Mouse (Mus musculus): Measurements from ENCODE around the gene Smad9. TPM values are rescaled to one million over a fixed set of nuclear protein-coding genes. Genes with fewer than 3 reads are reported as not detected.
"Not testable (repeated sequence)": the region's sequence is repeated elsewhere in the genome, so short reads cannot be mapped to it uniquely, and the experiment has no call there.

The Smad9 gene
- polyA plus RNA-seq, 1 experiment from 2014 or later, result 0.19 TPM

DNA sequence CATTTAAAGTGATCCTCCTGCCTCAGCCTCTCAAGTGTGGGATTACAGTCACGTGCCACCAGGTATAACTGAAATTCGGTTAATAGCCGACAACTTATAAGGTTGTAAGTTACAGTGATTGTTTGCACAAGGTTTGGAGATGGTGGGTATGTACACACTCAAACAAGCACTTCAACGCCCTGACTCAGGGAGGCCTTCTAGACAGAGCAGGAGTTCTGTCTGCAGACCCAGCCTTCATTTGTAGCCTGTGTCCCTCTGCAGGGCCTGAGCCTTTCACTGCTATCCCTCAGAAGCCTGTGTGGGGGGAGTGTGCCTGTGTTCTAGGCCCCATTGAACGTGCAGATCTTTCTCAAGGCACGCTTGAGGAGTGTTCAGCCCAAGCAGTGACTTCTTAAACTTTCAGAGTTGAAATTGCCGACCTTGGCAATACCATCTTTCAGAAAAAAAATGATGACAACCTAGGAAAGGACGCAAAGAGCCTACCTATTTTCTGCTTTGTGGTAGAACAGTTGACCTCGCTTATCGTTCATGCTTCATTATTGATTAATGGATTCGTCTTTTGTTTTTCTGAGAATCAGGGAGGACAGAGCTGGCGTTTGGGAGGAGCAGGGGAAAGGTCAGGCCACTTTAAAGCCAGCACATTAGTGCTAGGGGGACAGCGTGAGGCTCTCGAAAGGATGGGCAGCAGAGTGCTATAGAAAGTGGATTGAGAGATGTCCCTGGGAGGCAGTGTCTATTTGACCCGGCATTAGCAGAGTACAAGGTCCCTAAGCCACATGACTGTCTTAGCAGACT lies 5.1 kb downstream of the Smad9 start:
- Histone ChIP-seq H3K9ac (no peak overlapping the region), H3K27ac (no peak overlapping the region), H3K4me1 (0 out of 2 replicates have a peak, but pooled peaks cover 3% of the 10 kb centered on the region), H3K9me3 (replicated peaks) (no peaks in the 10 kb centered on the region; the same call in 1 of the 2 replicates), H3K4me2 (no peak overlapping the region), H3K36me3 (no peaks in the 10 kb centered on the region), H3K4me3 (no peak overlapping the region), H3K27me3 (replicated peaks) (peaks cover 22% of the 10 kb centered on the region)
- WGBS (ENCODE audit: insufficient replicate concordance), result 61% methylated on average over 15 of the region's 15 CpGs
- no peak for ATAC-seq

DNA sequence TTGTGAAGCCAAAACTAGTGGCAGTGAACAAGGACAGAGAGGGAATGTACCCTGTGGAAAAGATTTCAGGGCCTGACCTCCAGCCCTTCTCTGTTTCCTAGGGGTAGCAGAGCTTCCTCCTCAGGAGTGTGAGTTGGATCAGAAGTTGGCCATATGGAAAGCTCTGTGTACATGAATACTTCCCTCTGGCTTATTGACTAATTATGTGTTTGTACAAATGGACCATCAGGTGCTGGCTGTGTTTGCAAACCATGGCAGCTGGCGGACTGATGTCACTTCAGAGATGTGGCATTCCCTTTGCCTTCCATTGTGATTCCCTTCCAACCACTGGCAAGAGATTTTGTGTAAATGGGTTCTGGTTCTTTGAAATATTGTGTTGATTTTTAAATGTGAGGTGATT lies 5.9 kb downstream of the Smad9 start:
- Histone ChIP-seq H3K4me2 (no peak overlapping the region), H3K4me1 (no peaks in the 10 kb centered on the region), H3K27me3 (replicated peaks) (peaks cover 15% of the 10 kb centered on the region), H3K36me3 (no peaks in the 10 kb centered on the region), H3K27ac (no peak overlapping the region), H3K9ac (no peak overlapping the region), H3K9me3 (replicated peaks) (no peaks in the 10 kb centered on the region; the same call in 1 of the 2 replicates), H3K4me3 (no peak overlapping the region)
- WGBS (ENCODE audit: insufficient replicate concordance), result 60% methylated on average over 1 of the region's 1 CpGs
- no peak for ATAC-seq

DNA sequence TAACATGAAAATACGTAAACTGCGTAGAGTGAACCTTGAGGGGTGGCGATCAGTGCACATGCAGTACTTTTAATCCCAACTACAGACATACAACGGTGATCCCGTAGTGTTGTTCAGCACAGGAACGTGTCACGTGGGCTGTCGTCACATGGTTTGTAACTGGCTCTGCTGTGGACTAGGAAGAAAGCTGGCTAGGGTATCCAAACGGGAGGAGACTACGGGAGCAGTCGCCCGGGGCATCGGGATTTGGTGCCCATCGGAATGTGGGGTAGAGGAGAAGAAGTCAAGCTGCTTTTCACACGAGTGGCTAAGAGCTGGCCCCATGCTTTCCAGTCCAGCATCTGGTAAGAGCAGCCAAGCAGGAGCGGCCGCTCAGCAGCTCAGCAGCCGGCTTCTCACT lies 9.0 kb downstream of the Smad9 start:
- H3K4me2 ChIP-seq, result no peak overlapping the region
- H3K9ac ChIP-seq, result no peak overlapping the region
- WGBS (ENCODE audit: insufficient replicate concordance), result 67% methylated on average over 18 of the region's 18 CpGs
- H3K9me3 ChIP-seq (replicated peaks), result no peaks in the 10 kb centered on the region; the same call in 1 of the 2 replicates
- no peaks in the 10 kb centered on the region for H3K4me1 ChIP-seq
- H3K27ac ChIP-seq, result no peak overlapping the region
- H3K36me3 ChIP-seq, result no peaks in the 10 kb centered on the region
- no peak overlapping the region for H3K4me3 ChIP-seq
- no peak for ATAC-seq
- no peaks in the 10 kb centered on the region for H3K27me3 ChIP-seq (replicated peaks)

DNA sequence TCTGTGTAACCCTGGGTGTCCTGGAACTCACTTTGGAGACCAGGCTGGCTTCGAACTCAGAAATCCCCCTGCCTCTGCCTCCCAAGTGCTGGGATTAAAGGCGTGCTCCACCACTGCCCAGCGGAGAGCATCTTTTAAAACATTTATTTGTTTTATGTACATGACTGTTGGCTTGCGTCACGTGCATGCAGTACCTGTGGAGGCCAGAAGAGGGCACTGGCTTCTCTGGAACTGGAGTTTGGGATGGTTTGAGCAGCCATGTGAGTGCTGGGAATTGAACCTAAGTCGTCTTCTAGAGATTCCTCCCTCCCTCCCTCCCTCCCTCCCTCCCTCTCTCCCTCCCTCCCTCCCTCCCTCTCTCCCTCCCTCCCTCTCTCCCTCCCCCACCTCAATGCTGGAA lies 10.1 kb downstream of the Smad9 start:
- not testable (repeated sequence) for H3K4me2 ChIP-seq; H3K9me3 ChIP-seq (replicated peaks); H3K9ac ChIP-seq; H3K27ac ChIP-seq; H3K27me3 ChIP-seq (replicated peaks); ATAC-seq; H3K4me1 ChIP-seq; H3K36me3 ChIP-seq; H3K4me3 ChIP-seq
- 70% methylated on average over 6 of the region's 6 CpGs for WGBS (ENCODE audit: insufficient replicate concordance)

DNA sequence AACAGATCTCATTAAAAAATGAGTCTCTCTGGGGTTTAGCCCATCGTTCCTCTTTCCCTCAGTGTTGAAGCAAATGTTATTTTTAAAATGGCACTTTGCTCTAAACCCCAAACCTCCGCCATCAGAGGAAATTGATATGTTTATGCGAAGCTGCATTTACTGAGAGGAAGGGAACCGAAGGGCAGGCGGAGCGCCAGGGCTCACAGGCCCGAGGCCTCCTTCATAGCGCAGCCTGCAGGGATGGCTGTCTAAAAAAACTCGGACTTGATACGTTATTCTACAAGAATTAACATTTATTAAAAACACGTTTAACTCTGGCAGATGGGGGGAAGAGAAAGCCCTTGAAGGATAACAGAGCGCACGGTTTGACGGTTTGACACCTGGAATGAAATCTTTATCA lies 10.7 kb downstream of the Smad9 start:
- Histone ChIP-seq H3K9me3 (replicated peaks) (no peaks in the 10 kb centered on the region; the same call in 1 of the 2 replicates), H3K27me3 (replicated peaks) (no peaks in the 10 kb centered on the region), H3K4me1 (no peaks in the 10 kb centered on the region), H3K27ac (no peak overlapping the region), H3K4me2 (no peak overlapping the region), H3K4me3 (no peak overlapping the region), H3K9ac (no peak overlapping the region), H3K36me3 (no peaks in the 10 kb centered on the region)
- no peak for ATAC-seq
- 74% methylated on average over 14 of the region's 14 CpGs for WGBS (ENCODE audit: insufficient replicate concordance)

DNA sequence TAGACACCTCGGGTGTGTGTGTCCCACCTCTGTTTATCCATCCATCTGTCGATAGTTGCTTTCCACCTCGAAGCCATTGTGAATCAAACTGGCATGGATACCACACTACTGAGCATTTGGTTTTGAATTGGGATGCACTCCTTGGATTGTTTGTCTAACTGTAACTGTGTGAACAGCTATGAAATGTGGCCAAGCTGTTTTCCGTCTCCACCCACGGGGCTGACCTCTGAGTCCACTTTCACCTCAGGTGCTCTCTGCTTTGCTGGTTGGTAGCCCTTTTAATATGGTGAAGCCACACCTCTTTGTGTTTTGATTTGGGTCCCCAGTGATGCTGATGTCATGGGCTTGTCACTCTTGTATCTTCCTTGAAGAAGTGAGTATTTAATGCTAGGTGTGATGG lies 11.4 kb downstream of the Smad9 start:
- no peak overlapping the region for H3K4me3 ChIP-seq
- no peaks in the 10 kb centered on the region for H3K36me3 ChIP-seq
- no peak overlapping the region for H3K9ac ChIP-seq
- no peaks in the 10 kb centered on the region for H3K4me1 ChIP-seq
- no peak overlapping the region for H3K4me2 ChIP-seq
- no peak overlapping the region for H3K27ac ChIP-seq
- no peaks in the 10 kb centered on the region for H3K27me3 ChIP-seq (replicated peaks)
- no peaks in the 10 kb centered on the region; the same call in 1 of the 2 replicates for H3K9me3 ChIP-seq (replicated peaks)
- no peak for ATAC-seq
- 69% methylated on average over 5 of the region's 5 CpGs for WGBS (ENCODE audit: insufficient replicate concordance)

DNA sequence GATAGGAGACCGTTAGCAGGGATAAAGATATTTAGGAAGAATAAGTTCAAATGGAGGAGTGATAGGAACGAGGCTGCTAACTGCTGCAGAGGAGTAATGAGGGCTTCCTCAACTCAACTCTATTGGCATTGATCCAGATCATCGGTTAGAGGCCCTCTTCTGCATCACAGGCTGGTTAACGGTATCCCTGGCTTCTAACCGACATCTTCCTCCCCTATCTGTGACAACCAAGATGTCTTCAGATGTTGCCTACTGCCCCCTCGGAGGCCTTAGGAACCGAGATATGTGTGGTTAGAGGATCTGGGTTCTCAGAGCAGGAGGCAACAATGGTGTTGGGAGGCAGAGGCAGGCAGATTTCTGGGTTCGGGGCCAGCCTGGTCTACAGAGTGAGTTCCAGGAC lies 13.2 kb downstream of the Smad9 start:
- 60% methylated on average over 8 of the region's 8 CpGs for WGBS (ENCODE audit: insufficient replicate concordance)

DNA sequence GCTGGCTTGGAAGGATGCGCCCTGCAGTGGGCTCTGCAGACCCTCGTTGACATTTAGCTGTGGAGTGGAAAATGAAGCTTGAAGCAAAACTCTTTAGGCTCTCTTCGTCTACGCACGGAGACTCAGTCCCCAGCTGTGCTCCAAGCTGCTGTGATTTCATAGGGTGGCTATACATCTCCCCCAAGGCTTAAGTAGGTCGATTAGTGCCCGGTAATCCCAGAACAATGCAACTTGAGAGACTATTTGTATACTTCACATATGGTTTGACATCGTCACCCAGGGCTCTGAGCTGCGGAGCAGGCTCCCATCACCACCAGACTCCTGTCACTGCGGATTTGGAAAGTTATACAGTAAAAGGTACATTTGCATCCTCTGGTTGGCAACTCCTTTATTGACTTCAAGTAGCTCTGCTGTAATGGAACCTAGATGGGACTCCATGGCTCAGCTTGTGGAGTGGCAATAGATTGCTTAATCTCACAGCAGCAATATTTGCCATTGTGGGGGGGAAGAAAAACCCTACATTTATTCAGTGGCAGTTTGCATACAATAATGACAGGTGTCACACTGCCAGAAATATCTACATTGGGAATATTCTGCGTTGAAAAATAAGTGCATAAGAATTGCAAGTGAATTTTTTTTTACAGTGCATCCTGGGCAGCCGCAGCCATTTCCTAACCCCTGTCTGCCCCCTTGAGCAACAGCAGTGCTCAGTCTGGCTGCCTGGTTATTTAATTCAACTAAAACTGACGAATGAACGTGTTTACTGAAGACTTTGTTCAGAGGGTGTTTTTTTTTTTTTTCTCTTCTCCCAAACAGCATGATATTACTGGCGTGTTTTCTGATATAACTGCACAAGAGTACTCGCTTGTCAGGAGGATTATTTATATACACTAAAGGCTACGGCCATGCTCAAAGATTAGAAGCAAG lies 14.2 kb downstream of the Smad9 start:
- 67% methylated on average over 17 of the region's 17 CpGs for WGBS (ENCODE audit: insufficient replicate concordance)
- H3K4me1 ChIP-seq, result no peaks in the 10 kb centered on the region
- no peaks in the 10 kb centered on the region for H3K36me3 ChIP-seq
- no peak overlapping the region for H3K4me3 ChIP-seq
- no peak for ATAC-seq
- H3K27me3 ChIP-seq (replicated peaks), result no peaks in the 10 kb centered on the region
- H3K9me3 ChIP-seq (replicated peaks), result no peaks in the 10 kb centered on the region; the same call in 1 of the 2 replicates
- no peak overlapping the region for H3K9ac ChIP-seq
- H3K27ac ChIP-seq, result no peak overlapping the region
- no peak overlapping the region for H3K4me2 ChIP-seq

More for the DNA sequence above, 13.2 kb downstream of the Smad9 start:
- no peak overlapping the region for H3K9ac ChIP-seq
- H3K4me2 ChIP-seq, result no peak overlapping the region
- H3K27ac ChIP-seq, result no peak overlapping the region
- H3K9me3 ChIP-seq (replicated peaks), result no peaks in the 10 kb centered on the region; the same call in 1 of the 2 replicates
- no peaks in the 10 kb centered on the region for H3K4me1 ChIP-seq
- H3K36me3 ChIP-seq, result no peaks in the 10 kb centered on the region
- no peak overlapping the region for H3K4me3 ChIP-seq
- no peak for ATAC-seq
- no peaks in the 10 kb centered on the region for H3K27me3 ChIP-seq (replicated peaks)

DNA sequence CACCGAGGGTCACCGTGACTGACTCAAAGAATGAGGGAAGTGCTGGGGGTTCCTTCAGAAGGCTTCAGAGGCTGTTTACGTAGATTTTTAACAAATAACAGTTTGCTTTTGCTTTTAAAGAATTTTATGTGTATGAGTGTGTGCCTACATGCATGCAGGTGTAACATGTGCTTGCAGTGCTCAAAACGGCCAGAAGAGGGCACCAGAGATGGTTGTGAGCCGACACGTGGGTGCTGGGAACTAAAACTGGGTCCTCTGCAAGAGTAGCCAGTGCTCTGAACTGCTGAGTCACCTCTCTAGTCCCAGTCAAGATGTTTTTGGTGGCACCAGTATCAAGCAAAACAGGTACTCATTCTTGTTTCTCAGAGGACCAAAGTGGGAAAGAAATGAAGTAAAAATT lies 18.2 kb downstream of the Smad9 start:
- Histone ChIP-seq H3K4me1 (no peaks in the 10 kb centered on the region), H3K4me3 (no peak overlapping the region), H3K4me2 (no peak overlapping the region), H3K27ac (no peak overlapping the region), H3K36me3 (no peaks in the 10 kb centered on the region), H3K9ac (no peak overlapping the region), H3K9me3 (replicated peaks) (no peaks in the 10 kb centered on the region; the same call in 1 of the 2 replicates), H3K27me3 (replicated peaks) (no peaks in the 10 kb centered on the region)
- no peak for ATAC-seq
- 70% methylated on average over 6 of the region's 6 CpGs for WGBS (ENCODE audit: insufficient replicate concordance)

DNA sequence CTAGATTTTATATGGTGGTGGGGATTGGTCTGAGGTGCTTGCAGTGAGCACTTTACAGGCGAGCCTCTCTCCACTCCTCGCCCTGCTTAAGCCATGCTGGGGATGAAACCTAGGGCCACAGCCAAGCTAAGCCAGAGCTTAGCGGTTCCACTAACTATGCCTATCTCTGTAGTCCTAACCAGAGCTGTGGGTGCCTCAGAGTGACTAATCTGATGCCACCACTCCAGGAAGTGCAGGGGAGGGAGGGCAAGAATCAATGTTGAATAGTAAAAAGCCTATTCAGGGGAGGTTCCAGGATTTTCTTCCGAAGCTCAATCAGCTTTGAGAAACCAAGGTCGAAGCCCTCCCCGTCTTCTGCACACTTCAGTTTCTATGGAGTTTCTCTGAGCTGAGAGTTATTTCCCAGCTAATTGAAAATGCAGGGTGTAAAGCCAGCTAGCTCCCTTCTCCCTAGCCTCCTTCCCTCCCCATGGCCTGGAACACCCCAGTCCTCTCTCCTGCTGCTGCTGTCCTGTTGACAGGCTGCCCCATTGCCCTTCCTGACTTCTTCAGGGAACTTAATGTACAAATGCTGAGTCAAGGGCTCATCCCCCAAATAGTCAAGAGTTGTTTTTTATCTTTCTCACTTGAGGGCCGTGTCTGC lies 20.7 kb downstream of the Smad9 start:
- no peak overlapping the region for H3K27ac ChIP-seq
- H3K4me3 ChIP-seq, result no peak overlapping the region
- H3K9ac ChIP-seq, result no peak overlapping the region
- no peak for ATAC-seq
- no peaks in the 10 kb centered on the region; the same call in 1 of the 2 replicates for H3K9me3 ChIP-seq (replicated peaks)
- 46% methylated on average over 7 of the region's 7 CpGs for WGBS (ENCODE audit: insufficient replicate concordance)
- H3K36me3 ChIP-seq, result no peaks in the 10 kb centered on the region
- H3K27me3 ChIP-seq (replicated peaks), result no peaks in the 10 kb centered on the region
- H3K4me2 ChIP-seq, result no peak overlapping the region
- H3K4me1 ChIP-seq, result no peaks in the 10 kb centered on the region

DNA sequence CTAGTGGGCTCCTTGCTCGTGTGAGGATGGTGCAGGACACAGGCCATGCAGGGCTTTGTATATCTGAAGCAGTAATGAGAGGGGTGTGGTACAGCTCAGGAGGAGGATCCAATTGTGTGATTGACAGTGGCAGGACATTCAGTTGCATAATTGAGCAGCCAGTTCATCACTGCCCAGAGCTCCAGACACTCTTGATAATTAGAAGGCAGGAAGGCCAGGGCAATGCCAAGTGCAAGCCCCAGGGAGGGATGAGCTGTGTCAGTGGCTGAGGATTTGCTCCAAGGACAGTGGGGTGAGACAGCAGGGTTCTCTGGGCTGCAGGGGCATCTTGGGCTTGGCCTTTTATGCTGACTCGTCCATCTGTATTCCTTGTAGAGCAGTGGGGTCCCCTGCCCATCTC lies 35.2 kb downstream of the Smad9 start:
- 33% methylated on average over 2 of the region's 2 CpGs for WGBS (ENCODE audit: insufficient replicate concordance)

More for the DNA sequence above, 35.2 kb downstream of the Smad9 start:
- Histone ChIP-seq H3K4me1 (no peaks in the 10 kb centered on the region), H3K9ac (no peak overlapping the region), H3K27ac (no peak overlapping the region), H3K27me3 (replicated peaks) (no peaks in the 10 kb centered on the region), H3K4me2 (no peak overlapping the region), H3K9me3 (replicated peaks) (peaks cover 17% of the 10 kb centered on the region), H3K36me3 (0 out of 2 replicates have a peak, but pooled peaks cover 7% of the 10 kb centered on the region), H3K4me3 (no peak overlapping the region)
- no peak for ATAC-seq

Data from liver, embryonic 12.5 days (tissue).